Mouse (Mus musculus) E14TG2a.4 (cell line): ENCODE measurements around the gene Rnf212.
A peak's percentile ranks its signal among the peaks of the same experiment; 100 is the strongest.
"Not testable (repeated sequence)": the region's sequence is repeated elsewhere in the genome, so short reads cannot be mapped to it uniquely, and the experiment has no call there.

ENCODE experiments used
- H3K27me3 ChIP-seq: 2 replicates; pipeline ENCODE4 v1.6.1; 2014; ENCODE audit warnings: low read length, control low read depth; ENCODE audit not compliant: insufficient read depth
- H3K36me3 ChIP-seq: 2 replicates; pipeline ENCODE4 v1.6.1; 2014; ENCODE audit warnings: low read length, control low read depth; ENCODE audit not compliant: insufficient read depth
- H3K4me1 ChIP-seq: replicated peaks from 2 replicates; pipeline ENCODE4 v1.6.1; 2014; ENCODE audit warnings: low read depth, low read length, control low read depth
- H3K4me3 ChIP-seq: replicated peaks from 2 replicates; pipeline ENCODE4 v1.5.1; 2014; ENCODE audit warnings: mild to moderate bottlenecking, low read length
- H3K9me3 ChIP-seq: 2 replicates; pipeline ENCODE4 v1.6.1; 2014; ENCODE audit warnings: low read length, control low read depth
- CTCF ChIP-seq: conservative IDR thresholded peaks from 2 replicates; pipeline ENCODE4 v1.5.1; 2014; ENCODE audit warnings: low read length
- NANOG ChIP-seq: IDR thresholded peaks from 2 replicates; pipeline ENCODE4 v1.6.1; 2014; ENCODE audit warnings: borderline replicate concordance, low read length, mixed read lengths
- POU5F1 ChIP-seq: IDR thresholded peaks from 2 replicates; pipeline ENCODE4 v1.6.1; 2014; ENCODE audit warnings: low read length, borderline replicate concordance

Rnf212 gene

GRCm38 (mm10) chr5:108774630-108775306, at the start of gene Rnf212:
Gene Rnf212, minus strand, starts transcription at chr5:108774982.
- no peak for TF ChIP-seq NANOG
- no peak for TF ChIP-seq POU5F1
- TF ChIP-seq CTCF, result no peak

DNA sequence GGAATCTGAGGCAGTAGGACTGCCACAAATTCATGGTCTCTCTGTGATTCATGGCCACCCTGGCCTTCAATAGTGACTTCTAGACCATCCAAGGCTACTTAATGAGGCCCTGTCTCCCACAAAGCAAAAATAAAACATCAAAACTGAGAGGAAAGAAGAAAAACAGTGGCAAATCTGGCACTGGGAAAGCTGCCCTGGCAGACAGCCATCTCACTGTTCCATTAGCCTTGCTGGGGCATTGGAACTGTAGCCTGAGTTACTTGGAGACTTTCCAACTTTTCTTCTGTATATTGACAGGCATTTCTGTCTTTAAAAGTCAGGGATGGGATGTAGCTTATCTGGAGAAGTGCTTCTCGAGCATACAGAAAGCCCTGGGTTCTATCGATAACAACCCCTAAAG, 48.5 kb upstream of the Rnf212 start:
- Histone ChIP-seq H3K4me3 (no peak overlapping the region), H3K27me3 (peaks cover 3% of the 10 kb centered on the region; the same call in 1 of the 2 replicates), H3K9me3 (no peaks in the 10 kb centered on the region), H3K4me1 (no peaks in the 10 kb centered on the region), H3K36me3 (no peaks in the 10 kb centered on the region)
- TF ChIP-seq CTCF (no peak), POU5F1 (no peak), NANOG (no peak)

More at GRCm38 (mm10) chr5:108774630-108775306, at the start of gene Rnf212:
- Histone ChIP-seq H3K4me3 (peak within 1 kb of the TSS; percentile 63), H3K36me3 (no peaks in the 10 kb centered on the region), H3K27me3 (peaks cover 27% of the 10 kb centered on the region), H3K9me3 (peaks cover 9% of the 10 kb centered on the region), H3K4me1 (peaks cover 7% of the 10 kb centered on the region)

DNA sequence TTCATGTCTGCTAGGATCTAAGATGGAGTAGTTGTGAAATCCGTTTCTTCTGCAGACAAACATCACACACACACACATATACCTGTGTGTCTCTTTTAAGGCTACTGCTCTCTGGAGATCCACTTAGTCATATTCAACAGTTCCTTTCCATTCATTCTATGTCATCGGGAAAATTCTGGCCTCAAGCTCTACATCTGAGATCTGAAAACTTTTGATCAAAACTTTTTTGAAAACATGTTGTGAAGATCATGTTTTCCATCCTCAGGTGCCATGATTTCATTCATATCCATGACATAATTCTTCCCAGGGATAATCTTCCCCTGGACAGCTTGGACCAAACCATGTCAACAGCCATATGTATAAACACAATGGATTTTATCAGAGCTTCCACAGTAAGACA, 34.0 kb upstream of the Rnf212 start, which contains the start of gene Vmn2r8:
Gene Vmn2r8, minus strand, starts transcription at position 101 of the 400 bp plus-strand sequence.
- H3K9me3 ChIP-seq, result peaks cover 12% of the 10 kb centered on the region; the same call in 1 of the 2 replicates
- H3K36me3 ChIP-seq, H3K27me3 ChIP-seq, H3K4me3 ChIP-seq, H3K4me1 ChIP-seq: not testable (repeated sequence)

DNA sequence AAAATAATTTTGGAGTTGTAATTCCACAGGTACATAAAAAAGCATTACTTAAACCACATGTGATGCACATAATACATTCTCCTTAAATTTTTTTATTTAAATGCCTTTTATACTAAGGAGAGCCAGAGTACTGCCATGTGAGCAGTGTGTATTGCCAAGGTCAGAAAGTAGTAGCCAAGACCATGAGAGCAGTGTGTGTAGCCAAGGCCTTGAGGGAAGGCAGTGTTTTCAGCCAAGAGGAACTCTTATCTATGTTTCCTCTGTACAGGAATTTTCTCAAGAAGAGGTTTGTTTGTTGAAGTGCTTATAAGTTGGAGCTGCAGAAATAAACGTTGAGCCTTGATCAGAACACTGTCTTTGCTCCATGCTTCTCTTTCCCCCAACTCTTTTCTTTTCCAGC, 28.9 kb upstream of the Rnf212 start:
- H3K4me3 ChIP-seq, result no peak overlapping the region
- no peaks in the 10 kb centered on the region for H3K9me3 ChIP-seq
- TF ChIP-seq CTCF, result no peak
- no peak for TF ChIP-seq NANOG
- TF ChIP-seq POU5F1, result no peak
- no peaks in the 10 kb centered on the region for H3K36me3 ChIP-seq
- no peaks in the 10 kb centered on the region for H3K27me3 ChIP-seq
- no peaks in the 10 kb centered on the region for H3K4me1 ChIP-seq

DNA sequence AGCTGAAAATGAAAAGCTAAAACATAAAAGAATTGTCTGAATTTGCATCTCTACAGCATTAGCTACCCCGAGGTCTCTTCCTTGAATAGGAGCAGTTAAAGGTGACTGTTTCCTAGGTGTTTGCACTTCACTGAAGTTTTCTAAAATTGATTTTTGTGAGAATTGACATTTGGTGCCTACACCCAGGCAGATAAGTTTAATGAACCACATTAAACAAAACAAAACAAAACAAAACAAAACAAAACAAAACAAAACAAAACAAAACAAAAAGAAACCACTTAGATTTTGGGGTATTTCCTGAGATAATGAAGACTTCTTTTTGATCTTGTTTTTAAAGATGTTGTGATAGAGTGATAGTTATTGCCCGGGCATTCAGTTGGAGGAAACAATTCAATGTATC, 20.5 kb upstream of the Rnf212 start, which contains the start of gene Tmed11:
Gene Tmed11, minus strand, starts transcription at position 101 of the 400 bp plus-strand sequence.
- H3K4me3 ChIP-seq, H3K4me1 ChIP-seq, H3K27me3 ChIP-seq: not testable (repeated sequence)

DNA sequence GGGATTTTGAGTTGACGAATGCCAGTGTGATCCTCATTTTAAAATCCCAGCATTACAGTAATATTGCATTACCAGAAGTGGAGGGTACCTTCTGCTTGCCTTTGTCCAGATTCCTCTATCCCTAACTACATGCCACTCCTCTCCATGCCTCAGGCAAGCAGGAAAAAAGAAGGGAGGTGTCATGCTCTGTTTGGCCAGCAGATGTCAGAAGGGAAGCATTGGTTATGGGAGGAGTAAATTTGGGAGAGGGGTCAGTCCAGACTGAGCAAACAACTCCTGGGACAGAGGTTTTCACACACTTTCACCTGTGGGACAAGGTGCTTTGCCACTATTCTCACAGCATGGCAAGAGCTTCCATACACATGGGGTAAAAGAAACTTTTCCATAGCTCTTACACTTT, 15.6 kb upstream of the Rnf212 start:
- not testable (repeated sequence) for H3K9me3 ChIP-seq, H3K4me1 ChIP-seq, H3K4me3 ChIP-seq, H3K36me3 ChIP-seq, H3K27me3 ChIP-seq
- peak; percentile 67 for TF ChIP-seq CTCF

More for the DNA sequence above, 20.5 kb upstream of the Rnf212 start, which contains the start of gene Tmed11:
- not testable (repeated sequence) for H3K9me3 ChIP-seq, H3K36me3 ChIP-seq

DNA sequence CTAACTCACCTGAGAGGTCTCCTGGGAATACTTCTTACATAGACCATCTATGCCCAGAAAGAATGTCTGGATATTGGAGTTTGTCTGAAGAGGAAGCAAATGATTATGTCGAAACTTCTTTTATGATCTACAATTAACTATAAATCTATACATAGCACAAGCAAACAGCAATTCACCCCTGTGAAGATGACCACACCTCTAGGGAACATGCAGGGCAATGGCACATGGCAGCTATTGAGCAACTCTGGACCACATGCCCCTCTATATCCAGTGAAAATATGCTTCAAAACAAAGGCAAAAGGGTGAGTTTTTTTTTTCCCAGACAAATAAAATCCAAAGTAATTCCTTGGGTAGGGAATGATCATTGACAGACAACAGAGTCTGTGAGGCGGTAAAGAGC, 14.8 kb downstream of the Rnf212 start:
- no peaks in the 10 kb centered on the region for H3K9me3 ChIP-seq

DNA sequence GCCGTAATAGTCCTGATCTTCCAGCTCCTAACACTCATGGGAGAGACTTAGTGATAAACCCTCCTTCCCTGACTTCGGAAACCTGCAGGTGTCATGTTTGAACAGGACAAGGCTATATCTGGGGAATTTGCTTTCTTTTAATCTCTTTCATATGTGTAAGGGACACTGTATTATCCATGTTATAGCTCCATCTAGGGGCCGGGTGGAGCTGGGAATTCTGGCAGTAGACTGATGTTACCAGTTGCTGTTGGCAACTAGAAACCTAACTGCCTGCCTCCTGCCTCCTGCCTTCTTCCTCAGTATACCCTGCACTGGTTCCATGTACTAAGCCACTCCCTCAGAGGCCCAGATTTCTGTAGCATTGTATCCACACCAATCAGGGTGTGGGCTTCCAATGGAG, 16.4 kb downstream of the Rnf212 start:
- TF ChIP-seq CTCF (peak; percentile 54), POU5F1 (no peak), NANOG (no peak)
- no peaks in the 10 kb centered on the region for H3K36me3 ChIP-seq
- no peaks in the 10 kb centered on the region for H3K27me3 ChIP-seq
- H3K4me3 ChIP-seq, result no peak overlapping the region
- H3K4me1 ChIP-seq, result no peaks in the 10 kb centered on the region
- H3K9me3 ChIP-seq, result no peaks in the 10 kb centered on the region

More for the DNA sequence above, 14.8 kb downstream of the Rnf212 start:
- TF ChIP-seq NANOG, result no peak
- TF ChIP-seq CTCF, result no peak
- no peak for TF ChIP-seq POU5F1
- Histone ChIP-seq H3K4me1 (no peaks in the 10 kb centered on the region), H3K27me3 (no peaks in the 10 kb centered on the region), H3K4me3 (no peak overlapping the region), H3K36me3 (no peaks in the 10 kb centered on the region)

- H3K9me3 ChIP-seq, H3K4me1 ChIP-seq, H3K27me3 ChIP-seq, H3K4me3 ChIP-seq, H3K36me3 ChIP-seq: not testable (repeated sequence)
Measured at GRCm38 (mm10) chr5:108751258-108751657, 23.5 kb downstream of the Rnf212 start.
